Mouse (Mus musculus) heart, adult 2 months (tissue): Measurements from ENCODE around the gene Fbxw7.

Experiments
- CTCF ChIP-seq: fragments of 200-600 bp; IDR thresholded peaks from 2 replicates; pipeline ENCODE4 v1.8.1; 2022; ENCODE audit warnings: antibody characterized with exemption, mild to moderate bottlenecking, moderate library complexity
- POLR2A ChIP-seq: fragments of 200-500 bp; IDR thresholded peaks from 2 replicates; pipeline ENCODE4 v1.6.1; 2011; ENCODE audit warnings: mild to moderate bottlenecking, low read depth, low read length, control low read depth; ENCODE audit not compliant: insufficient read depth

- TF ChIP-seq CTCF (no peak), POLR2A (no peak)
Observed at GRCm38 (mm10) chr3:84923256-84923655, 108.2 kb downstream of the Fbxw7 start.
